ENCODE assay signal across 8 mouse cellular contexts in genomic region chr11:3647688-3648087, GRCm38 (mm10). TPM values are rescaled to one million over a fixed set of nuclear protein-coding genes. Genes with fewer than 3 reads are reported as not detected.
DNase-seq lines count a peak whose midpoint lies in the region; ATAC-seq and TF ChIP-seq lines count a peak whose summit lies in the region.

No protein-coding gene starts in this region.

- no peak for TF ChIP-seq POLR2A in lung, adult 2 months (IDR thresholded peaks at IDR 0.05; ENCODE audit: borderline replicate concordance, extremely low read depth, low read depth, low read length)

- H3K9ac ChIP-seq in embryonic facial prominence, embryonic 11.5 days (replicated peaks; ENCODE audit: low read length), result no peak overlapping the region
- H3K9ac ChIP-seq in intestine, embryonic 14.5 days (ENCODE audit: low read length), result no peak overlapping the region
- H3K9ac ChIP-seq in neural tube, embryonic 13.5 days, result peak overlapping the region; percentile 97

- no peaks in the 10 kb centered on the region for H3K27me3 ChIP-seq in embryonic facial prominence, embryonic 11.5 days (ENCODE audit: control insufficient read depth, insufficient read depth, low read length)
- H3K27me3 ChIP-seq in intestine, embryonic 14.5 days (replicated peaks; ENCODE audit: control insufficient read depth, insufficient read depth, low read length), result no peaks in the 10 kb centered on the region
- no peaks in the 10 kb centered on the region for H3K27me3 ChIP-seq in neural tube, embryonic 13.5 days

- WGBS in lung, adult 2 months, result 75% methylated on average over 5 of the region's 5 CpGs
- WGBS in embryonic facial prominence, embryonic 11.5 days, result 87% methylated on average over 5 of the region's 5 CpGs
- 87% methylated on average over 5 of the region's 5 CpGs for WGBS in intestine, embryonic 14.5 days
- WGBS in neural tube, embryonic 13.5 days, result 84% methylated on average over 5 of the region's 5 CpGs

- ATAC-seq in embryonic facial prominence, embryonic 11.5 days (replicated peaks; ENCODE audit: insufficient number of reproducible peaks, low FRiP score, low TSS enrichment, low read depth), result no peak
- ATAC-seq in intestine, embryonic 14.5 days (replicated peaks; ENCODE audit: low FRiP score, low TSS enrichment, low read depth), result no peak
- no peak for ATAC-seq in neural tube, embryonic 13.5 days (ENCODE audit: low read depth)

- DNase-seq in lung, adult 2 months, result no peak
- DNase-seq in lung, postnatal 14 days, result no peak
- DNase-seq in embryonic facial prominence, embryonic 11.5 days (ENCODE audit: low spot score), result no peak
- peak; percentile 55 for DNase-seq in intestine, embryonic 14.5 days (ENCODE audit: low spot score)
- no peak for DNase-seq in layer of hippocampus, adult 9-11 months
- no peak for DNase-seq in kidney, adult 9 months
- DNase-seq in gastrocnemius, adult 18-20 months (ENCODE audit: low spot score), result no peak

- peaks cover 8% of the 10 kb centered on the region for H3K4me1 ChIP-seq in lung, adult 2 months (ENCODE audit: control insufficient read depth, insufficient read depth, low read length)
- 0 out of 2 replicates have a peak, but pooled peaks cover 2% of the 10 kb centered on the region for H3K4me1 ChIP-seq in embryonic facial prominence, embryonic 11.5 days (ENCODE audit: control insufficient read depth, insufficient read depth, low read length)
- peaks cover 8% of the 10 kb centered on the region for H3K4me1 ChIP-seq in intestine, embryonic 14.5 days (replicated peaks; ENCODE audit: control insufficient read depth, insufficient read depth, low read length)
- peaks cover 31% of the 10 kb centered on the region for H3K4me1 ChIP-seq in neural tube, embryonic 13.5 days (replicated peaks)

- no peak overlapping the region for H3K27ac ChIP-seq in embryonic facial prominence, embryonic 11.5 days (replicated peaks; ENCODE audit: low read depth, low read length)
- no peak overlapping the region for H3K27ac ChIP-seq in intestine, embryonic 14.5 days (ENCODE audit: low read depth)
- no peak overlapping the region for H3K27ac ChIP-seq in neural tube, embryonic 13.5 days (replicated peaks)

- peak overlapping the region; percentile 88 for H3K4me3 ChIP-seq in lung, adult 2 months (replicated peaks; ENCODE audit: extremely low read depth, low read depth, low read length)
- peak overlapping the region; percentile 83 for H3K4me3 ChIP-seq in embryonic facial prominence, embryonic 11.5 days (ENCODE audit: low read depth, low read length)
- peak overlapping the region; percentile 84 for H3K4me3 ChIP-seq in intestine, embryonic 14.5 days (ENCODE audit: low read depth, low read length)
- H3K4me3 ChIP-seq in neural tube, embryonic 13.5 days, result peak overlapping the region; percentile 96

- H3K9me3 ChIP-seq in embryonic facial prominence, embryonic 11.5 days (replicated peaks; ENCODE audit: control insufficient read depth, low read length), result 0 out of 2 replicates have a peak, but pooled peaks cover 4% of the 10 kb centered on the region
- peaks cover 24% of the 10 kb centered on the region for H3K9me3 ChIP-seq in intestine, embryonic 14.5 days (ENCODE audit: control insufficient read depth, low read length)
- H3K9me3 ChIP-seq in neural tube, embryonic 13.5 days, result peaks cover 22% of the 10 kb centered on the region

- no peak for TF ChIP-seq CTCF in lung, adult 2 months (IDR thresholded peaks at IDR 0.05; ENCODE audit: insufficient read depth, low read length)

- H3K4me2 ChIP-seq in embryonic facial prominence, embryonic 11.5 days (ENCODE audit: low read depth, low read length), result peak overlapping the region; percentile 69
- peak overlapping the region; percentile 80 for H3K4me2 ChIP-seq in intestine, embryonic 14.5 days (ENCODE audit: low read length)
- peak overlapping the region; percentile 78 for H3K4me2 ChIP-seq in neural tube, embryonic 13.5 days

- H3K36me3 ChIP-seq in embryonic facial prominence, embryonic 11.5 days (replicated peaks; ENCODE audit: control insufficient read depth, insufficient read depth, low read depth, low read length), result peaks cover 28% of the 10 kb centered on the region
- peaks cover 51% of the 10 kb centered on the region for H3K36me3 ChIP-seq in intestine, embryonic 14.5 days (ENCODE audit: control insufficient read depth, insufficient read depth, low read length)
- peaks cover 48% of the 10 kb centered on the region for H3K36me3 ChIP-seq in neural tube, embryonic 13.5 days

RNA-seq across cellular contexts. Expression of gene Morc2a, which starts 1.3 kb away (rescaled TPM):
- 7.9 and 11.1 TPM in 2 replicates for polyA plus RNA-seq in lung, adult 2 months (2012; rRNA removed)
- polyA plus RNA-seq in embryonic facial prominence, embryonic 11.5 days (2014; fragmentation: Nextera tagmentation; extraction: Ambion mirVana), result 28.9 and 30.5 TPM in 2 replicates
- 24.8 and 25.6 TPM in 2 replicates for polyA plus RNA-seq in intestine, embryonic 14.5 days (2014; fragmentation: Nextera tagmentation; extraction: Ambion mirVana)
- 34.8 and 39.8 TPM in 2 replicates for polyA plus RNA-seq in neural tube, embryonic 13.5 days (2015; fragmentation: Nextera tagmentation; extraction: Ambion mirVana)
- total RNA-seq in gastrocnemius, adult 18-20 months (2021), result 10 to 100 TPM; 17.2 to 17.7 TPM
